Mouse (Mus musculus) CD4-positive, CD25-positive, alpha-beta regulatory T cell, adult 2 months (primary cell): Measurements from ENCODE around the gene Dpysl5.

Source experiments
- DNase-seq: peaks from one replicate; pipeline ENCODE4 v3.0.0-alpha.2; 2012; ENCODE audit warnings: low read depth, low spot score

Dpysl5 gene

GRCm38 (mm10) chr5:30701866-30702265 lies 9.5 kb upstream of the Dpysl5 start:
- DNase-seq, result no peak

DNA sequence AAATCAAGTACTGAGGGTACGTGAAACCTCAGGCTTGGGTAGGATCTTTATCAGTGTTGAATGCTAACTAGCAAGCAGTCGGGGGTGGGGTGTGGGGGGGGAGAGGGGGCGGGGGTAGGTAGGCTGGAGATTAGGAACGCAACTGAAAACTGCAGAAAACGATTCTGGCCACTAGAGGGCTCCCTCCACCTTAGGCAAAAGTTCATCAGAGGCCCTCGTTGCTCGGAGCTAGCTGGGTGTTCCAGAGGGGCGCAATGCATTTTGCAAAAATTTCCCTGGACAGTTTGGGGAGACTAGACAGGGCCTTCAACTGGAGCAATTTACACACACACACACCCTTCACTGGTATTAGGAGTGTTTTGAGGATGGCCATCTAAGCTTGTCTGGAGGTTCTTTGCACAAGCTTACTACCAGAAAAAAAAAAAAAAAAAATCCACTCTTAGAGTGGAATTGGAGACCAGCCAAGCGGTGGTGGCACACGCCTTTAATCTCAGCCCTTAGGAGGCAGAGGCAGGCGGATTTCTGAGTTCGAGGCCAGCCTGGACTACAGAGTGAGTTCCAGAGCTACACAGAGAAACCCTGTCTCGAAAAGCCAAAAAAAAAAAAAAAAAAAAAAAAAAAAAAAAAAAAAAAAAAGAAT lies 1.5 kb upstream of the Dpysl5 start:
- DNase-seq, result peak; percentile 88

DNA sequence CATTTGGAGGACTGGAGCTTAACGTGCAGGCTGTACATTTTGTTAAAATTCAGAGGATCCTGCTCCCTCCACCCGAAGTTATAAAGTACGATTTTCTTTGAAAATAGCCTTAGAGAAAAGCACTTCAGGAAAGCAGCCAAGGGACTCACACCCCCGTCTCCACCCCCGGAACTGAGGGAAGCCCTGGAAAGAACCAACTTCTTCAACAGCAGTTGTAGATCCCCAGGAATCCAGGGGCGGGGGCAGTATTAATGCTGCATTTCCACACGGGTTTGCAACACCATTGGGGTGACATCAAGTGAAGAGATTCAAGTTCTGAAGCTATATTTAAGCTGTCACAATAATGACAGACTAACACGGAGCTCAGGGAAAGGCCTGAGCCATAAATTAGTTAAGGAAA lies 878 bp upstream of the Dpysl5 start:
- no peak for DNase-seq

DNA sequence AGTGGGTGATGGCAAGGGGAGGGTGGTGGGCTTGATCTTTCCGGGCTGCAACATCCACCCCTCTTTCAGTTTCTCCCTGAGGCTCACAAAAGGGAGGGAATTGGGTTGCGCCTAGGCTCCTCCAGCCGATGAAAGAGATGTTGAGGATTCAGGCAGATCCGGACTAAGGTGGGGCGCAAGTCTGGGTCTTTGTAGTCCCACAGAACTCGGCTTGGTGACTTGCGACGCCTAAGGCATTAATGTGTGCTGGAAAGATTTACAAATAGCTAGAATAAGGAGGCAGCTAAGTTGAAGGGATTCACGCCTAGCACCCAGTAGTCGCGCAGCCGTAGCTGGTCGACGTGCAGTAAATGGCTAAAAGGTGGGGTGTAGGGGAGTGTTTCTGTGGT lies 632 bp downstream of the Dpysl5 start:
- DNase-seq, result no peak

DNA sequence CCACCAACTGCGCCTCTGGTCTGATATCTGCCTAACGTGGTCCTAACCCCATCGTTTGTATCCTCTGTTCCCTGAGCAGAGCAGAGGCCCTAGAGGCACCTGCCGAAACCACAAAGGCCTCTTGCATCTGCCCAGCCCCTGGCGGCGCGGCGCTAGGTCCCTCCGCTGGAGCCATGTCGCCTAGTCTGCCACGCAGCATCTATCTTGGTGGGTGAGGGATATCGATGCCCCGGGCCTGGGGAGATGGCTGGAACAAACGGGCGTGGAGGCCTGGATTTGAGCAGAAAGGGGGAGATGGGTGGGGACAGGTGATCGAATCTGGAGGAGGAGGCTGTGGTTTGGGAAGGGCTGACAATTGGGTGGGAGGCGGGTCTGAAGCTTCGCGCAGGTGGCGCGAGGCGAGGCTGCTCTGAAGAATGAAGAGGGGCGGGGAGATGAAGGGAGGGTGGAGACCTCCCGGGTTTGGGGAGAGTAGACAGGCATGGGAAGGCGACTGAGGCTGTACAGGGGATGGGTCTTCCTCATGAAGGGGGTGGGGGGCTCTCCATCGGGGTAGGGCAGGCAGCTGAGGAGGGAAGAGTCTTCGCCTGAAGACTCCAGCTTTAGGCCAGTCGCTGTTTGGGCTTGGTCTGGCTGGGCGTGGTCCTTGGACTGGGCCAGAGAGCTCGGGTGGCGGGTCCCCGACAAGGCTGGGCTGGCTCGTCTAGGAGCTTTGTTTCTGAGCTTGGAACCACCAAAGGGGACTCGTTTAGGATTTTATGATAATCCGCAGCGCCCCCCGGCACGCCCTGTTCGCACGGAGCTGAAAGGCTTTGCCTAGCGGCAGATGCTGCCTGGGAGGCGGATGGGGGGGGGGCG lies 1.3 kb downstream of the Dpysl5 start:
- DNase-seq, result peak; percentile 45

GRCm38 (mm10) chr5:30713299-30713675 lies 1.9 kb downstream of the Dpysl5 start:
- DNase-seq, result no peak

DNA sequence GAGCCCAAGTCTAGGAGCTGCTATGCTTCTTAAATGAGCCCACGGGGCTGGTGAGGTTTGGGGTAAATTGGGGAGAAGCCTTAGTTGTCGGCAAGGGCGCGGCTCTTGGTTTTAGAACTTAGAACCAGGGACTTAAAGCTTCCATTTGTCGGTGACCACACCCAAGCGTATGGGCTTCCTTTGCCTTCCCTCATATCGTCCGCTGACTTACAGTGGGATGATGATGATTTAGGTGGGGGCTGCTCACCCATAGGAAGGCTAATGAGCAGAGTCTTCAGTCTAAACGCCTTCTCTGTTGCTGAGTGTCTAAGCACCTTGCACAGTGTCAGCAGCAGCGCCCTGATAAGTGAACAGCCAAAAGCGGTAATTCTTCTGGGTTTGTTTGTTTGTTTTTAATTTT lies 2.3 kb downstream of the Dpysl5 start:
- peak; percentile 10 for DNase-seq

DNA sequence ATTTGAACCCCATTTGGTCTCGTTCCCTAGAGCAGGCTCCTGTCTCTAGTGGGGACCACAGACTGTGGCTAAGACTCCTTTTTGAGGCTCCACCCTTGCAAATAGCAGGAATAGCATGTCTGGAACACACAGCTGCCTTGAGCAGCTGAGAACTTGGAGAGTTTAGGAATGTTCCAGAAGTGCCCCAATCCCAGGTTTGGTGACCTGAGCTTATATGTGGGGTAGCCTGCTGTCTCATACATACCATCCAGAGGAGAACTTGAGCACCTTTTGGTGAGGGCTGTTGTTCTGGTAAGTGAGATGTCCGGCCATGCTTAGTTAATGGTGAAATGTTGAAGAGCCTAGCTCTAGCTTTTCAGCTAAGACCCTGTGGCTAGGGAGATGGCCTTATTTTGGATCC lies 4.9 kb downstream of the Dpysl5 start:
- DNase-seq, result no peak

DNA sequence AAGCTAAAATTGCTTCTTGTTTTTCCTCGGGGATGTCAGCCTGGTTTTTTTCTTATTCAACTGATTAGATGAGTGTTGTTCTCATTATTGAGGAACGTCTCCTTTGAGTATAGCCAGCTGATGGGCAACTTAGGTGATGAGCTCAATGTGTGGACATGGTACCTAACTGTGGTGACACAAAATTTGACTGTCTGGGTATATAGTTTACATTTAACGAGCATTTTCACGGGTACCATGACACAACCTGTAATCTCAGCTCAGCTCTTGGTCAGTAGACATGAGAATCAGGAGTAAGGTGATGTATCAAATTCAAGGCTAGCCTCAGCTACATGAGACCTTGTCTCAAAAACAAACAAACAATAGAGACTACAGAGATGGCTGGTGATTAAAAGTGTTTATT lies 6.1 kb downstream of the Dpysl5 start:
- DNase-seq, result no peak

DNA sequence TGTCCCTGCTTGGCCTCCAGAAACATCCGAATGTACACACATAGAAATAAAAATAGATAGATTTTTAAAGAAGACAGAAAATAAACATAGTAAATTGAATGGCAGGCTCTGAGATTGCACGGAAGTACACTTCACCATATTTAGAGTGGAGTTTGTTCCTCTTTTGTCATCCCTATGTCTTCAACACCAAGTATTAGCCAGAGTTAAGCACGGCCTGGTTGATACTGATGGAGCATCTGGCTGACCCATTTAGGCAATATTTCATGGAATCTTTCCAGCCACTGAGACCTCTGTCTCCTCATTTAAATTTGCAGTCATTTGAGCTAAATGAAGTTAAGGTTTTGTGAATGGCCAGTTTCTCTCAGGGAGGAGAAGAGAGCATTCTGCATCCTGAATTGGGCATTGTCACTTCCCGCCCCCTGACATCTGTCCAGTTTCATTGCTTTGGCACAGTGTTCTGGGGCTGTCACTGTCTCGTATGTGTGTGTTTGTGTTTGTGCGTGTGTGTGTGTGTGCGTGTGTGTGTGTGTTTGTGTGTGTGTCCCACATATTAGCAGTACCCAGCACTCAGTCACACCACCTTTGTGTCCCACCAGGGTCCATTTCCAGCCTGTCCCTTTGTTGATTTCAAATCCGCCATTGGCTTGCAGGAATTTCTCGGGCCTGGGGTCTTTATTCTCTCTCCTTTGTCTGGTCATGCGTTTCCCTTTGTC lies 6.8 kb downstream of the Dpysl5 start:
- DNase-seq, result no peak

GRCm38 (mm10) chr5:30721935-30722334 lies 10.6 kb downstream of the Dpysl5 start:
- no peak for DNase-seq

- DNase-seq, result no peak
Observed at GRCm38 (mm10) chr5:30726151-30726693, 14.9 kb downstream of the Dpysl5 start.

DNA sequence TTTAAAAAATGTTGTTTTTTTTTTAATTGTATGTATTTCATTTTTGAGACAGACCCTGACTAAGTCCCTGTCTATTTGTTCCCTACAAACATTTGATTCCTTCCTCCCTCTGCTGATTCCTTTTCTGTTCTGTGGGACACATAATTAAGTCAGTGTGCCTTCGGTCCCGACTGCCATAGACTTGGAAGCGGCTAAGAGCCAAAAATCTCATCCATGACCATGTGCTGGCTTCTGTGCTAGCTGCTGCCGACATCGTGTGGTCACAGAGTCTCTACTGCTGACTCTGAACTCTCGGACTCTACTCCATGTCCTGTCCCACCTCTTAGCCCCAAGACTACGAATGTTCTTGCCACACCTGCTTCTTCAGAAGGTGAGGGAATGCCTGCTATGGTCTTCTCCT lies 21.1 kb downstream of the Dpysl5 start:
- no peak for DNase-seq

DNA sequence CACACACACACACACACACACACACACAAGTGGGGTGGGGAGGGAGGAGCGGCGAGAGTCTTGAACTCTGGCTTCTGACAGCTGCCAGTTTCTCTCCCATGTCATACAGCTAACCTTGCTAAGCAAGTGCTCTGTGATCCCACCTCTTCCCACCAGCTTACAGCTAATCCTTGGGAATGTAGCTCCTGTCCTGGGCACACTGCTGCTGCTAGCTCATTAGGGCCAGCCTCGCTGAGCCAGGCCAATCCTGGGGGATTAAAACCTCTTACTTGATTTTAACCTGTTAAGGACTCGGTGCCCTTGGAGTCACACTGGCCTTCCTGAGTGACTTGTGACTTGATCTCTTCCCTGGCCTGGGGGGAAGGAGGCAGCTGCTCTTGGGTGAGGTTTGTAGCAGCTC lies 23.3 kb downstream of the Dpysl5 start:
- no peak for DNase-seq

DNA sequence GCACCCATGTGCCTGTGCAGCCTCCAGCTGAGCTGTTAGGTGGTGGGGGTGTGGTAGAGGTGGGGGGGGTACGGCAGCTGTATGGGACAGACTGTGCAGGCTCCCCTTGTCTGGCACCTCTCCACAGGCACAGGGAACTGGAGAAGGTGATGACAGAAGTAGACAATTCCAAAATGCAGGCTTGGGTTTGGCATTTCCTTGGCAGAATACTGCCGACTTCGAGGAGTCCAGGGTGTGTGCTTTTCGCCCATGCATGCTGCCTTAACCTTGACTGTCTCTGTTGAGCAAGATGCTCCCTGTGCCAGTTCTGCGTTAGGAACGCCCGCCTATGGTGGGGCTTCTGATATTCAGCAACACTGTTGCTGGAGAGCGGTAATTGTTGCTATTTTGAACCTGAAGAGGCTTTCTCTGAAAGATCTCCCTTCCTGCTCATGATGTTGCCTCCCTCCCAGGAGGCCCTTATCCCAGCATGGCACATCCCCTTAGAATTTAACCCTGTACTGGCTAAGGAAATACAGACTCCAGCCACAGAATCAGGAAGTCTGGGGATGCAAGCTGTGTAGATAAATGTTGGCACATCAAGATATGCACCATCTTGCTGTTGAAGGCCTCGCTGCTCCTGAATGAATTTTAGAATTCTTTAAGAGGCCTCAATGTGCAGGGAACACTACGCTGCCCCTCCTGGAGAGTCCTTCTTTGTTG lies 26.9 kb downstream of the Dpysl5 start:
- no peak for DNase-seq

- DNase-seq, result no peak
Observed at GRCm38 (mm10) chr5:30739595-30739994, 28.2 kb downstream of the Dpysl5 start.

DNA sequence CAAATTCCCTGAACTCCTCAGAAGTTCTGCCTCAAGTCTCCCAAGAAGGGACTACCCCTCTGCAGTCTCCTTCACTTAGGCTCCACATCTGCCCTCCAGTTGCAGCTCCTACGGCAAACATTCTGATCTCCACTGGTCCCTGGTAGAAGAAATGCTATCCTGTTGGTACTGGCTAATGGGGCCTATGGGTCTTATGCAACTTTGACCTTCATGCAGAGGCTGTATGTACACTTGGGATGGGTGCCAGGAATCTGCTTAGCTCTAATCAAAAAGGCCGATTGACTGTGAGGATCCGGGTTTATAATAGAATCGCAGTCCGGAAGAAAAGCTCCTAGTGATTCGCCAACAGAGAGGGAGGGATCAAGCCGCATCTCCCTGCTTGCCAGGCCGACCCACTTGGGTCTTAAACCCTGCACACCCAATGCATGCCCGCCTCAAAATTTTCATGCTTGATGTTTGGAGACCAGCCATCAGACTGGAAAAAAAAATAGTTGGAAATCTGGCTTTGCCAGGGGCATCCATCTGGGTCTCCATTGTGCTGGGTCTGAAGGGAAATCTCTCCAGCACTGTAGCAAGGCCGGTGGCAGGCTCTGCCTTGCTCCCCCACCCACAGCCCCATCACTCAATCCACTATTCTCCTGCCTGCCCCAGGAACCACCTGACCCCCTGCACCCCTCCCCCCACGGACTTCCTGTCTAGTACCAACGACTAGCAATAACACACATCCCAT lies 38.4 kb downstream of the Dpysl5 start:
- no peak for DNase-seq

DNA sequence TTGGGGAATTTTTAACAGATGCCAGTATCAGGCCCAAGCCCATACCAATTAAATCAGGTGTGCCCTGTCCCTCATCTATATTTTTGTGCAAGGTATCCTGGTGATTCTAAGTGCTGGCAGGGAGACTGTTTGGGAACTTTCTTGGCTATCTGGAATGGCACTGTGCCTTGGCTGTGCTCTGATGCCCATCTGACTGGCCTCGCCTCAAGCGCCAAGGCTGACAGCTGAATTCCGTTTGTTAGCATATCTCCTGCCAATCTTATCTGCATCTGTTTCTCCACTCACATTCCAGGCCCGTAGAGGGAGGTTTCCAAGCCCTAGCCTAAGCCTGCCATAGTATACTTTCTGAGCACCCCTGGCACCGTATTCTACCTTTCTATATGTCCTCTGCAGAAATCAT lies 39.7 kb downstream of the Dpysl5 start:
- DNase-seq, result no peak

GRCm38 (mm10) chr5:30753128-30753527 lies 41.8 kb downstream of the Dpysl5 start:
- DNase-seq, result no peak

DNA sequence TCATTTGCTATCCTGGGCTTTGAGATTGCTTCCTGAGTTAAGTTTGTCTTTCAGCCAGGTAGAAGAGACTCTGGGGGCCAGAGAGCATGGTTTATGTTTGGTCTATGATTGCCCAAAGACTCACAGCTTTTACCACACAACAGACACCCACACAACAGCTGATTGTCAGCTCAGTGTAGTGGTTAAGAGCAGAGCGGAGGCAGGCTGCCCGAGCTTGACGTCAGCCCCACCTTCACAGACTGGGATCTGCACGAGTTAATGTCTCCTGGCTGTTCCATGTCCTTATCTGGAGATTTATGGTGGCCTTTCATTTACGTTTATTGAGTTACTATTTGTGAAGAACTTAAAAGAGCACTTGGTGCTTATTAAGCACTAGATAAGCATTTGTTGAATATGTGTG lies 43.9 kb downstream of the Dpysl5 start:
- no peak for DNase-seq
